Mouse (Mus musculus) kidney, embryonic 14.5 days (tissue): ENCODE data around the gene N4bp1. TPM values are rescaled to one million over a fixed set of nuclear protein-coding genes. Genes with fewer than 3 reads are reported as not detected.
A peak's percentile ranks its signal among the peaks of the same experiment; 100 is the strongest.

Experiments
- ATAC-seq: fragments of 200-750 bp; cut with Nextera tagmentation; 2 replicates; pipeline ENCODE4 v1.8.0; 2017; ENCODE audit warnings: moderate number of reproducible peaks, mild to moderate bottlenecking, moderate TSS enrichment, moderate library complexity; ENCODE audit not compliant: low FRiP score, low TSS enrichment
- H3K27ac ChIP-seq: fragments of 300-500 bp; sonication (generic); 2 replicates; pipeline ENCODE4 v1.5.1; 2014; ENCODE audit warnings: low read depth, mild to moderate bottlenecking, low read length, moderate library complexity, mixed read lengths
- H3K27me3 ChIP-seq: fragments of 300-500 bp; sonication (generic); 2 replicates; pipeline ENCODE4 v1.6.1; 2014; ENCODE audit warnings: mild to moderate bottlenecking, low read length; ENCODE audit not compliant: control insufficient read depth, insufficient read depth
- H3K36me3 ChIP-seq: fragments of 300-500 bp; sonication (generic); 2 replicates; pipeline ENCODE4 v1.6.1; 2014; ENCODE audit warnings: low read length, mixed read lengths; ENCODE audit not compliant: control insufficient read depth, insufficient read depth
- H3K4me1 ChIP-seq: fragments of 300-500 bp; sonication (generic); 2 replicates; pipeline ENCODE4 v1.6.1; 2014; ENCODE audit warnings: low read length, mixed read lengths; ENCODE audit not compliant: control insufficient read depth, insufficient read depth
- H3K4me2 ChIP-seq: fragments of 300-500 bp; sonication (generic); replicated peaks from 2 replicates; pipeline ENCODE4 v1.6.1; 2014; ENCODE audit warnings: low read depth, mild to moderate bottlenecking, low read length
- H3K4me3 ChIP-seq: fragments of 300-500 bp; sonication (generic); 2 replicates; pipeline ENCODE4 v1.5.1; 2014; ENCODE audit warnings: mild to moderate bottlenecking, low read length
- H3K9ac ChIP-seq: fragments of 300-500 bp; sonication (generic); 2 replicates; pipeline ENCODE4 v1.6.1; 2014; ENCODE audit warnings: low read depth, mild to moderate bottlenecking, low read length, moderate library complexity
- H3K9me3 ChIP-seq: fragments of 300-500 bp; sonication (generic); 2 replicates; pipeline ENCODE4 v1.6.1; 2016; ENCODE audit warnings: low read length; ENCODE audit not compliant: control insufficient read depth
- WGBS: fragments of 180-500 bp; shearing (Covaris S2); extraction: QIAGEN DNeasy Blood & Tissue Kit; methylation state at CpG from one replicate; pipeline ENCODE4 v1.1.7; 2014; 5-methylcytosine and 5-hydroxymethylcytosine counted together
- polyA plus RNA-seq: library from polyadenylated mRNA; unstranded; fragments of >200 nt; fragmentation: Nextera tagmentation; extraction: Ambion mirVana; gene quantifications from 2 replicates; pipeline ENCODE4 v1.2.1, GENCODE M21; 2014

Gene N4bp1
- polyA plus RNA-seq, 1 experiment from 2014 or later = 13.2 TPM

DNA sequence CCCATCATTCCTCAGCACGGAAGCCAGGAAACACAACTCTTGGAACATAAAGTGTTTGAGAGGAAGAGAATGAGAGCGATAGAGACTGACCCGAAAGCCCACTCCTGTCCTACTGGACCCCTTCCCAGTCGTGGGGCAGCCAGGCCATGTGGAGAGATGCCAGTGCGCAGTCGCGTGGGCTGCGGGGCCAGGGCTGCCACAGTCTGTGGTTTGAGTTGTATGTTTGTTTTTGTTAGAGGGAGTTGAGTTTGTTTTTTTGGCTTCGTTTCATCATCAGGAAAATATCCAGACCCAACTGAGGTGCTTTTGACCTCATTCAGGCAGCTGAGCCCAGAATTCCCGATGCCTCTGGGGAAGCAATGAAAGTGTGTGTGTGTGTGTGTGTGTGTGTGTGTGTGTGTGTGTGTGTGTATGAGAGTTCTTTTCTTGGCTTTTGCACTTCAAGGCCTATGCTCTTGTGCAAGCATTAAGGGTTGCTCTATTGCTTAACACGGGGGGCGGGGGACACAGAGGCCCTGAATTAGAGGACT lies 97.1 kb downstream of the N4bp1 start:
- Histone ChIP-seq H3K4me1 (peaks cover 14% of the 10 kb centered on the region), H3K9me3 (no peaks in the 10 kb centered on the region), H3K9ac (no peak overlapping the region), H3K27ac (peak overlapping the region; percentile 67; the same call in 1 of the 2 replicates), H3K36me3 (no peaks in the 10 kb centered on the region), H3K4me3 (no peak overlapping the region), H3K4me2 (peak overlapping the region; percentile 19; the same call in 1 of the 2 replicates), H3K27me3 (no peaks in the 10 kb centered on the region)
- ATAC-seq = peak; percentile 56
- 36% methylated on average over 12 of the region's 12 CpGs for WGBS

DNA sequence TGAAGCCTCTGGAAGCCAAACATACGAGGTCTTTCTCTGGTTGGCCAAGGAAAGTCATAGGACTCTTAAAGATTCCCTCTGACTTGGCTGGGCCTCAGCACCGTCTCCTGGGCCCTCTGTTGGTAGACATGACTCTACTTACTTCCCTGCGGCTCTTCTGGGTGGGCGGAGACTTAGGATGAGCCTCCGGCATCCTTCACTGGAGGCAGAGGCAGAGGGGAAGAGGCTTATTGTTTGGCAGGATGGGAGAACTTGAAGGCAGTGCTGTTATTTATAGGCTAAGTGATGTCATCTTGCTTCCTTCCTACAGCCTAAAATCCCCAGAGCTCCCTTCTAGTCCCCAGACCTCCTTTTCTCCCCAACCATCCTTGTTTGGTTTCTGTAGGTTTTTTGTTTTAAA lies 98.6 kb downstream of the N4bp1 start:
- Histone ChIP-seq H3K9me3 (no peaks in the 10 kb centered on the region), H3K27ac (no peak overlapping the region), H3K9ac (no peak overlapping the region), H3K27me3 (no peaks in the 10 kb centered on the region), H3K4me1 (peaks cover 14% of the 10 kb centered on the region), H3K36me3 (no peaks in the 10 kb centered on the region), H3K4me3 (no peak overlapping the region), H3K4me2 (no peak overlapping the region)
- 50% methylated on average over 5 of the region's 5 CpGs for WGBS
- no peak for ATAC-seq

DNA sequence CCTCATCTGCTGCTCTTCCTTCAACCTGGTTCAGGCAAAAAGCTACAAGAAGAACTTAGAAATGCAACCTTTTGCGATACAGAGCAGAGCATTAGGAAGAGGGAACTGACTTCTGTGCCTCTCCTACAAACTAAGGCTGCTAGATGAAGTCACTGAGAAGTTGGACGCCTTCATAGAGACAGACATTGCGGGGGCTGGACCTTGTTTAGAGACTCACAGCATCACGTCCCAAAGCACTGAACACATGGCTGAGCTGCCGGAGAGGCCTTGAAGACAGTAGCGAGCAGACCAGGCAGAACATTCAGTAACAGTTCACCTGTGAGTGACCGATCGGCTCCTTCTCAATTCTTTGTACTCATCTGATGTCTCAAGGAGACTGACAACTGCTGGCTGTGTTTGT lies 104.0 kb downstream of the N4bp1 start:
- Histone ChIP-seq H3K27me3 (no peaks in the 10 kb centered on the region), H3K4me1 (no peaks in the 10 kb centered on the region), H3K4me2 (no peak overlapping the region), H3K9me3 (no peaks in the 10 kb centered on the region), H3K27ac (no peak overlapping the region), H3K36me3 (no peaks in the 10 kb centered on the region), H3K4me3 (no peak overlapping the region), H3K9ac (no peak overlapping the region)
- no peak for ATAC-seq
- 87% methylated on average over 8 of the region's 8 CpGs for WGBS

DNA sequence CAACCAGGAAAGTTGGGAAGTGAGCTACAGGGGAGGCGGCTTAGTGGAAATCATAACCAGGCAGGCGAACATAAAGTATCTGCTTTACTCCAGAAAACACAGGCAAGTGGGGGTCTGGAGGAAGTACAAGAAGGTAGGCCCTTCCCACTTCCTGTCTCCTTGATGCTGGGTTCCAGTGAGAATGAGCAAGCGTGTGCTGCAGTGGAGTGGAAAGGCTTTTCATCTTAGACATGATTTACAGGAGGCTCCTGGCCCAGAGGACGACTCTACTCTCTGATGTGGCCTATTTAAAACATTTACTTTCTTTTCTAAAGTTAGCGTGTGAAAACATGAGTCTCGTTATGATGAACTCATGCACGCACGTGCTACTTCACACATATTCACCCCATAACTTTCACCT lies 105.9 kb downstream of the N4bp1 start:
- peak overlapping the region; percentile 9; the same call in 1 of the 2 replicates for H3K27ac ChIP-seq
- no peaks in the 10 kb centered on the region for H3K9me3 ChIP-seq
- H3K4me2 ChIP-seq = no peak overlapping the region
- no peak overlapping the region for H3K4me3 ChIP-seq
- no peaks in the 10 kb centered on the region for H3K4me1 ChIP-seq
- no peak overlapping the region for H3K9ac ChIP-seq
- no peaks in the 10 kb centered on the region for H3K36me3 ChIP-seq
- ATAC-seq = no peak
- H3K27me3 ChIP-seq = no peaks in the 10 kb centered on the region
- 49% methylated on average over 8 of the region's 8 CpGs for WGBS

DNA sequence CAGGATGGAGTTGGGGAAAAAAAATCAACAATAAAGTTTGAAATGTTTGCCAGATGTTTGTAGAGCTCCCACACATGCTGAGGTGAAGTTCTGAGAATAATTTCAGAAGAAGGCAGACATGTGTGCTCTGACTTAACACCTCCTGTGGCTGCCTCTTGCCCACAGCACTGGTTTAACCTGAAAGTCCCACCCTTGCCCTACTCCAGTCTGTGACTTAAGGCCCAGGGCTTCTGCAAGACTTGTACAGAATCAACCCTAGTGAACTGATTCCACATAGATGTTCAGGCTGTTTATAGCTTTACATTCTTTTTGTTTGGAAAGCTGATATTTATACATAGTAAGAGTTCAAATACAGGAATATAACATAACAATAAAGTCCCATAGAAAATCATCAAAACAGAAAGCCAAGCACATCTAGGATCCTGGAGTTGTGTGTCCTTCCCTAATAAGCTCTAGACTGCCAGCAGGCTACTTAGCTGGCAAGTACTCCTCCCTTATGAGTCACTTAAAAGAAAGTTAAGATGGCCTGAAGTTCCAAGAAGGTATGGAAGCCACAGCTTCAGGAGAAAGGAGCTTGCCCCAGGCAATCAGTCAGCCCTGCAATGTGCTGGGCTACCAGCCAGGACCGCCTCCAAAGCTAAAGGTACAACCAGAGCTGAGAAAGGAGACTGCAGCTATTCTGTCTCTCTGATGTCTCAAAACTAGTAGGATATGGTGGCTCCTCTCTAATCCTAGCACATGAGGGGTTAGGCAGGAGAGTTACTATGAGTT lies 114.9 kb downstream of the N4bp1 start:
- no peak for ATAC-seq
- H3K36me3 ChIP-seq = no peaks in the 10 kb centered on the region
- H3K9ac ChIP-seq = no peak overlapping the region
- no peak overlapping the region for H3K4me2 ChIP-seq
- H3K4me1 ChIP-seq = no peaks in the 10 kb centered on the region
- no peaks in the 10 kb centered on the region for H3K9me3 ChIP-seq
- H3K27ac ChIP-seq = no peak overlapping the region
- 84% methylated on average over 1 of the region's 1 CpGs for WGBS
- no peaks in the 10 kb centered on the region for H3K27me3 ChIP-seq
- no peak overlapping the region for H3K4me3 ChIP-seq

DNA sequence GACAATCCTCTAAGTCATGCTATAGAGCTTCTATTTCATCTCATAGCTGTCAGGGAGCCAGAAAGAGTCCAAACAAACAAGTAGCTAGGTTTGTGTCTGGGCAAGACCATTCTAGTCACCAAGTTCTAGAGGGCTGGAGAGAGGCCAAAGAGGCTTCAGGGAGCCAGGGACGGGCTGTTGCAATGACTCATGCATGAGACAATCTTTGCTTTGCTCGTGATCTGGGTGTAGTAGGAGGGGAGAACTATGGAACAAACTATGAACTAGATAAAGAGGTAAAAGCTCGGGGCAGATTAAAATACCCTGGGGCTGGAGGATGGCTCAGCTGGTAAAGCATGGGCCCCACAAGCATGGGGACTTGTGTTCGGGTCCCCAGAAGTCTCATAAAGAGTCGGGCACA lies 116.6 kb downstream of the N4bp1 start:
- no peaks in the 10 kb centered on the region for H3K27me3 ChIP-seq
- ATAC-seq = no peak
- H3K9me3 ChIP-seq = no peaks in the 10 kb centered on the region
- no peaks in the 10 kb centered on the region for H3K4me1 ChIP-seq
- H3K36me3 ChIP-seq = no peaks in the 10 kb centered on the region
- no peak overlapping the region for H3K9ac ChIP-seq
- WGBS = 72% methylated on average over 5 of the region's 5 CpGs
- H3K4me2 ChIP-seq = no peak overlapping the region
- H3K27ac ChIP-seq = no peak overlapping the region
- no peak overlapping the region for H3K4me3 ChIP-seq

DNA sequence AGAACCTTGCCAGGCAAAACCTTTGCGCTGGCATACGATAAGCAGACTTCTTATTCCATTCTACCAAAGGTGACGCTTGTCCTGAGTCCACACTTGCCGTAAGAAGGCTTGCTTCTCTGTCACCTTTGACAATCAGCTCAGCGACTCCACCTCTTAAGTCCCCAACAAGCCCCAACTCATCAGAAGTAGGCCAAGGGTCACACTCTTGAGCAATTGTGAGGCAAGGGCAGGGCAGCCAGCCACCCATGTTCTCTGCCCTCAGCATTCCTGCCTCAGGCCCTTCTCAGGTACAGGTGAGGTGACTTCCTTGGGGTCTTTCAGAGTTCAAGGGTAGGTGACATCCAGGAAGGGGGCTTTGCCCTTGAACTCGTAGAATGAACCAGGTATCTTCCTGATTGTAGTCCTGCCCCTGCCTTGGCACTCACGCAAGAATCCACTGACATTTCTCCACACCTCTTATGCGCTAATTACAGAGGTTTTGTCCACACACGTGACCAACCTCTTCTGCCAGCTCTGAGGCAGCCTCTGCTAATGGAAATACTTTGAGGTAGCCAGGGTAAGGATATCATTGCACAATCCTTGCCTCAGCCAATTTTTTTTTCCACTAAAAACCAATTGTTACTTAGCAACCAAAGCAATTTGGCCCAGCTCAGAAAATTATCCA lies 118.4 kb downstream of the N4bp1 start:
- ATAC-seq = no peak
- H3K4me3 ChIP-seq = no peak overlapping the region
- H3K27ac ChIP-seq = no peak overlapping the region
- no peaks in the 10 kb centered on the region for H3K9me3 ChIP-seq
- H3K4me2 ChIP-seq = no peak overlapping the region
- no peaks in the 10 kb centered on the region for H3K27me3 ChIP-seq
- no peaks in the 10 kb centered on the region for H3K4me1 ChIP-seq
- 85% methylated on average over 9 of the region's 9 CpGs for WGBS
- no peaks in the 10 kb centered on the region for H3K36me3 ChIP-seq
- H3K9ac ChIP-seq = no peak overlapping the region

DNA sequence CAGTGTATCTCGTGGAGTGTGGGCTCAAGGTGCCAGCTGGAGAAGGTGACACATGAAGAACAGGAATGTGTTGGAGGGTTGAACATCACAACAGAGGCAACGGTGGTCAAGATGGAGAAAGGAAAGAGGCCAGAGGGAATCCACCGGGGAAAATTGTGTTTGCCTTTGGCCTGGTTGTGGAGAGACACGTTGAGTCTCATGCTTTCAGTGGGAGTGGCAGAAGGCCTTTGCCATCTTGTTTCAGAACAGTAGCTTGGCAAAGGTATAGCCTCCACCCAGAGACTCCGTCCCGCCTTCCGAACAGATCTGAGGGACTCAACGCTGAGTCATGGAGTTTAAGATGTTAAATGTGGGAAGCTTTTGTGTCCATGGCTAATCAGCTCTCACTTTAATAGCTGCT lies 119.4 kb downstream of the N4bp1 start:
- no peak for ATAC-seq
- no peaks in the 10 kb centered on the region for H3K27me3 ChIP-seq
- H3K4me2 ChIP-seq = no peak overlapping the region
- H3K9me3 ChIP-seq = no peaks in the 10 kb centered on the region
- no peaks in the 10 kb centered on the region for H3K4me1 ChIP-seq
- no peak overlapping the region for H3K4me3 ChIP-seq
- no peak overlapping the region for H3K9ac ChIP-seq
- no peak overlapping the region for H3K27ac ChIP-seq
- H3K36me3 ChIP-seq = no peaks in the 10 kb centered on the region
- WGBS = 92% methylated on average over 8 of the region's 8 CpGs

DNA sequence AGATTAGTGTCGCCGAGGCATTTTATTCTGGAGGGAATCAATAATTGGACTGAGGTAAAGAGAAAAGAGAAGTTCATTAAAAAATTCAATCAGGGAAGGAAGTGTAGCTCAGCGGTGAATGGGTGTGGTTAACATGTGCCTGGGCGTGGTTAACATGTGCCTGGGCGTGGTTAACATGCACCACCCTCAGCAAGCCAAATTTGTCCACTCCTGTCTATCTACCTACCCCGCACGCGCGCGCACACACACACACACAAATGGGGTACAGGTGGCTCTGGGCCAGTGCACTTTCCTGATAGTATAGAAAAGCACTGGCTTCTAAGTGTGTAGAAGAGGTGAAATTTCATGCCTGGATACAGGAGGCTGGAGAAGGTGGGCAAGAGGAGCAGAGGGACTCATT lies 119.9 kb downstream of the N4bp1 start:
- H3K9ac ChIP-seq = no peak overlapping the region
- no peaks in the 10 kb centered on the region for H3K4me1 ChIP-seq
- no peaks in the 10 kb centered on the region for H3K27me3 ChIP-seq
- H3K4me3 ChIP-seq = no peak overlapping the region
- ATAC-seq = no peak
- no peaks in the 10 kb centered on the region for H3K9me3 ChIP-seq
- WGBS = 89% methylated on average over 10 of the region's 10 CpGs
- no peaks in the 10 kb centered on the region for H3K36me3 ChIP-seq
- no peak overlapping the region for H3K27ac ChIP-seq
- H3K4me2 ChIP-seq = no peak overlapping the region
